In the genomic region with DNA sequence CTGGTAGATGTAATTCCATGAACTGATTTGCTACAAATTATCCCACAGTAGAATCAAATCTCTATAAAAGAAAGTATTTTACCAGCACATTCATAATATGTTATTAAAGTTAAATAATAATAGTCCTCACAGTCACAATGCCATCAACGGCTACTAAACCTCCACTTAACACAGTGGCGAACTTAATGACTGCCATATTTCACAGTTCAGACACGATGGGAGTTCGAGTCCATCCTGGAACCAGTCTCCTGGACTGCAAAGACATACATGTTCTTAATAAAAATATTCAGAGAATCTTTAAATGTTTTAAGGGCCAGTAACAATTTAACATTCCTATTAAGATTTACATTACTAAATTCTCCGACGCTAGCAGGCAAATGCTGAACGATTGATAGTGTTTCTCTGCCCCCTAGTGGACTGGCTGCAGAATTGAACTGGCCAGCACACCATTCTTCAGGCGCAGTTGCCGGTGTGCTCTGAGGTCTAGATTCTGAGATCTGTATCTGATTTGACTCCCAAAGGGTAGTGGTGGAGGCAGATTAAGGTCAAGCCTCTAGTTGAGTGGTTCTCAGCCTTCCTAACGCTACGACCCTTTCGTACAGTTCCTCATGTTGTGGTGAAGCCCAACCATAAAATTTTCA, we compare ENCODE assay signal across 8 mouse cellular contexts.
DNase-seq lines count a peak whose midpoint lies in the region; ATAC-seq lines count a peak whose summit lies in the region.

No protein-coding gene starts in this region.

- peaks cover 8% of the 10 kb centered on the region; the same call in 1 of the 2 replicates for H3K4me1 ChIP-seq in midbrain, embryonic 12.5 days

- H3K9me3 ChIP-seq in midbrain, embryonic 12.5 days, result no peaks in the 10 kb centered on the region

- H3K4me2 ChIP-seq in midbrain, embryonic 12.5 days (replicated peaks), result no peak overlapping the region

- WGBS in midbrain, embryonic 12.5 days, result 31% methylated on average over 12 of the region's 12 CpGs

- ATAC-seq in common myeloid progenitor, adult 5-6 weeks (replicated peaks; ENCODE audit: low read depth, poor library complexity, severe bottlenecking), result peak; percentile 80
- peak; percentile 55 for ATAC-seq in midbrain, embryonic 12.5 days (ENCODE audit: low FRiP score, low read depth)

- no peaks in the 10 kb centered on the region for H3K36me3 ChIP-seq in midbrain, embryonic 12.5 days

- H3K27ac ChIP-seq in midbrain, embryonic 12.5 days (replicated peaks), result no peak overlapping the region

- H3K9ac ChIP-seq in midbrain, embryonic 12.5 days (replicated peaks), result no peak overlapping the region

- H3K4me3 ChIP-seq in midbrain, embryonic 12.5 days, result no peak overlapping the region

- DNase-seq in ovary, postnatal 36 days (ENCODE audit: low spot score), result peak; percentile 25
- no peak for DNase-seq in ovary, postnatal 10 days (ENCODE audit: low spot score)
- peak; percentile 54 for DNase-seq in ZHBTc4 (ENCODE audit: low read depth, low spot score)
- peak; percentile 63 for DNase-seq in heart, postnatal 4 days
- DNase-seq in layer of hippocampus, postnatal 10 days (ENCODE audit: low spot score in 2 of 2), result peak; percentile 51 to 65
- peak; percentile 69 for DNase-seq in thymus, postnatal 14 days

- 0 out of 2 replicates have a peak, but pooled peaks cover 4% of the 10 kb centered on the region for H3K27me3 ChIP-seq in midbrain, embryonic 12.5 days
